Mouse (Mus musculus) cerebellum, adult 9-10 months (tissue): ENCODE measurements around the gene Lrr1.
A peak's percentile ranks its signal among the peaks of the same experiment; 100 is the strongest.
"Not testable (repeated sequence)": the region's sequence is repeated elsewhere in the genome, so short reads cannot be mapped to it uniquely, and the experiment has no call there.

Experiments used
- DNase-seq: peaks from one replicate; pipeline ENCODE4 v3.0.0; 2022

The Lrr1 gene

GRCm38 (mm10) chr12:69166861-69167581, 1.6 kb upstream of the Lrr1 start:
- DNase-seq = not testable (repeated sequence)

GRCm38 (mm10) chr12:69167656-69168460, 756 bp upstream of the Lrr1 start:
- DNase-seq = no peak

- DNase-seq = no peak
These were observed 2.7 kb downstream of the Lrr1 start for GRCm38 (mm10) chr12:69171307-69171706.

- no peak for DNase-seq
These were observed 7.4 kb downstream of the Lrr1 start for GRCm38 (mm10) chr12:69175975-69176374.

- DNase-seq = no peak
These were observed 8.9 kb downstream of the Lrr1 start for GRCm38 (mm10) chr12:69177526-69177925.

- DNase-seq = no peak
These were observed 10.8 kb downstream of the Lrr1 start for GRCm38 (mm10) chr12:69179371-69179770.

- DNase-seq = no peak
These were observed 13.2 kb downstream of the Lrr1 start for GRCm38 (mm10) chr12:69181800-69182199.

GRCm38 (mm10) chr12:69183583-69184308, 15.1 kb downstream of the Lrr1 start, which contains the start of the genes Rpl36al and Mgat2:
Gene Rpl36al (minus strand): TSS chr12:69184083.
Gene Mgat2 (plus strand): TSS chr12:69184157.
- DNase-seq = peak; percentile 97

GRCm38 (mm10) chr12:69184342-69185295, 16.0 kb downstream of the Lrr1 start:
- DNase-seq = peak; percentile 49

GRCm38 (mm10) chr12:69185371-69185770, 16.8 kb downstream of the Lrr1 start:
- DNase-seq = no peak

- no peak for DNase-seq
These were observed 18.3 kb downstream of the Lrr1 start for GRCm38 (mm10) chr12:69186811-69187471.

GRCm38 (mm10) chr12:69190074-69190473, 21.5 kb downstream of the Lrr1 start:
- no peak for DNase-seq

- no peak for DNase-seq
These were observed 21.9 kb downstream of the Lrr1 start for GRCm38 (mm10) chr12:69190522-69190921.

- no peak for DNase-seq
These were observed 22.8 kb downstream of the Lrr1 start for GRCm38 (mm10) chr12:69191396-69191795.

GRCm38 (mm10) chr12:69192637-69193036, 24.0 kb downstream of the Lrr1 start:
- no peak for DNase-seq

GRCm38 (mm10) chr12:69196444-69197377, 28.1 kb downstream of the Lrr1 start, which contains the start of gene Gm49383:
Gene Gm49383 (minus strand): TSS chr12:69197104.
- DNase-seq = peak; percentile 60

GRCm38 (mm10) chr12:69197378-69198163, 29.0 kb downstream of the Lrr1 start:
- peak; percentile 46 for DNase-seq

- peak; percentile 69 for DNase-seq
These were observed 29.5 kb downstream of the Lrr1 start, which contains the start of gene Dnaaf2 for GRCm38 (mm10) chr12:69198164-69198535. Gene Dnaaf2 (minus strand): TSS chr12:69198429.

- DNase-seq = no peak
These were observed 30.4 kb downstream of the Lrr1 start for GRCm38 (mm10) chr12:69198985-69199384.
